Mouse (Mus musculus): ENCODE data around the gene Hoxb5. TPM values are rescaled to one million over a fixed set of nuclear protein-coding genes. Genes with fewer than 3 reads are reported as not detected.
A peak's percentile ranks its signal among the peaks of the same experiment; 100 is the strongest.

Hoxb5 gene
- total and polyA plus RNA-seq, 3 experiments, result 0.18 to 0.23 TPM; not detected in 1

DNA sequence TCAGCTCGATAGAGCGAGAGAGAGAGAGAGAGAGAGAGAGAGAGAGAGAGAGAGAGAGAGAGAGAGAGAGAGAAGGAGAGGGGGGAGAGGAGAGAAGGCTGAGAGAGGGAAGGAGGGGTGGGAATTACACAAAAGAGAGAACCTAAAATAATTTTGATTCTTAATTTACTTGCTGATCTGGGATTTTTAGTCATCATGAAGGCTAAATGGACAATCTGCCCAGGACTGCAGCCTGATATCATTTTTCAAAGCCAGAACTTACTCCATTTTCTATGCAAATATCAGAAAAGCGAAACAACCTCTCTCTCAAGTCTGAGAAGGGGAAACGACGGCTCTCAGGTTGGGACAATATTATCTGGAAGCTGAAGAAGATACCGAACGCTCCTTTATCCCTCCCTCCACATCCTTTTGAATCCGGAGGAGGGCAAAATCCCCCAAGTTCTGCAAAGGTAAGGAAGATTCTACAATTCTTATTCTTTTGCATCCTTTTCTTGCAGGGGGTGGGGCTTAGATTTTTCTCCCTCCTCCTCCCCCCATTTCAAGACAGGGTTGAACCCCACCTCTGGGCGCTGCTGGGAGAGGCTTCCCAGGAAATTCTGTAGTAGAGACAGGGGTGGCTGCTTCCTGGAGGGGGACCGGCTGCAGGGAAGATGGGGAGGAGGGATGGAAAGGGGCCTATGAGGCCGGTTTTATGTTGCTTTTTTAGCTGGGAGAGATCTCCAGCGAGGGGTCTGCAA lies 10.4 kb upstream of the Hoxb5 start:
- no peaks in the 10 kb centered on the region for H3K79me2 ChIP-seq (replicated peaks; ENCODE audit: control insufficient read depth, insufficient read depth, low read length)
- no peak overlapping the region for H3K9ac ChIP-seq (ENCODE audit: low read depth, low read length)
- 4% methylated on average over 12 of the region's 12 CpGs for WGBS
- peaks cover 41% of the 10 kb centered on the region for H3K27me3 ChIP-seq (ENCODE audit: control insufficient read depth, insufficient read depth, low read length)
- intact Hi-C loops (cut with DNase I), result no loop called here
- H3K36me3 ChIP-seq (ENCODE audit: control insufficient read depth, insufficient read depth, low read length), result no peaks in the 10 kb centered on the region
- DNase-seq, result no peak
- H3K27ac ChIP-seq, result no peak overlapping the region
- H3K4me1 ChIP-seq (ENCODE audit: control insufficient read depth, insufficient read depth, low read length), result no peaks in the 10 kb centered on the region
- H3K4me3 ChIP-seq, result no peak overlapping the region
- TF ChIP-seq EP300 (IDR thresholded peaks at IDR 0.05; ENCODE audit: insufficient read depth, low read depth, low read length), result no peak
- TF ChIP-seq POLR2A (IDR thresholded peaks at IDR 0.05; ENCODE audit: insufficient read depth, low read depth, low read length), result no peak
- no peak for TF ChIP-seq CTCF (IDR thresholded peaks at IDR 0.05)

DNA sequence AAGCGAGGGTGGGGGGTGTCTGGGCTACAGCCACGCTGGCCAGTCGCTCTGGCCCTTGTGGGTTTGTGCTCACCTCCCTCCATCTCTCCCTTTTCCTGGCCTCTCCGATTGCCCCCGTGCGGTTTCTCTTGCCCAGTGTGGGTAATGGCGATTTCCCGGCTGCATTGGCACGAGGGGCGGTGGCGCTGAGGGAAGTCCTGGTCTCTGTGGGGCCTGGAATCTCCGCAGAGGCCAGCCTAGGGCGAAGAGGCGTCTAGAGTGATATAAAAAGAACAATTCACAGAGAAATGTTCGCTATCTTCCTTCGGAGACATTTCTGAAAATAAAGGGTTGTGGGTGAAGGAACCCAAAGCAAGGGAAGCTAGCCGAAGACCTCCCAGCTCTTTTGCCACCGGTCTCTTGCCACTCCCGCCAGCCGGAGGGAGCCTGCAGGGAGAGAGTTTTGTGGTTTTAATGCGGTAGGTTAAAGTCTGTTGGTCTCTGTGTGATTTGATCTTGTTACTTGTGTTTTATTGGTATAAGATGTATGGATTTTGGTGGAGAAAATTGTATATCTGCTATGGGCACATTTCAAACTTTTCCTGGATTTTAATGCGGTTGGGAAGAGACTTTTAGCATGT lies 9.7 kb upstream of the Hoxb5 start:
- Histone ChIP-seq H3K36me3 (ENCODE audit: control insufficient read depth, insufficient read depth, low read length) (no peaks in the 10 kb centered on the region), H3K27me3 (ENCODE audit: control insufficient read depth, insufficient read depth, low read length) (peaks cover 40% of the 10 kb centered on the region), H3K79me2 (replicated peaks; ENCODE audit: control insufficient read depth, insufficient read depth, low read length) (no peaks in the 10 kb centered on the region), H3K4me3 (no peak overlapping the region), H3K4me1 (ENCODE audit: control insufficient read depth, insufficient read depth, low read length) (no peaks in the 10 kb centered on the region), H3K9ac (ENCODE audit: low read depth, low read length) (no peak overlapping the region), H3K27ac (no peak overlapping the region)
- intact Hi-C loops (cut with DNase I), result no loop called here
- DNase-seq, result no peak
- WGBS, result 6% methylated on average over 22 of the region's 22 CpGs
- TF ChIP-seq CTCF (IDR thresholded peaks at IDR 0.05) (no peak), POLR2A (IDR thresholded peaks at IDR 0.05; ENCODE audit: insufficient read depth, low read depth, low read length) (no peak), EP300 (IDR thresholded peaks at IDR 0.05; ENCODE audit: insufficient read depth, low read depth, low read length) (no peak)

DNA sequence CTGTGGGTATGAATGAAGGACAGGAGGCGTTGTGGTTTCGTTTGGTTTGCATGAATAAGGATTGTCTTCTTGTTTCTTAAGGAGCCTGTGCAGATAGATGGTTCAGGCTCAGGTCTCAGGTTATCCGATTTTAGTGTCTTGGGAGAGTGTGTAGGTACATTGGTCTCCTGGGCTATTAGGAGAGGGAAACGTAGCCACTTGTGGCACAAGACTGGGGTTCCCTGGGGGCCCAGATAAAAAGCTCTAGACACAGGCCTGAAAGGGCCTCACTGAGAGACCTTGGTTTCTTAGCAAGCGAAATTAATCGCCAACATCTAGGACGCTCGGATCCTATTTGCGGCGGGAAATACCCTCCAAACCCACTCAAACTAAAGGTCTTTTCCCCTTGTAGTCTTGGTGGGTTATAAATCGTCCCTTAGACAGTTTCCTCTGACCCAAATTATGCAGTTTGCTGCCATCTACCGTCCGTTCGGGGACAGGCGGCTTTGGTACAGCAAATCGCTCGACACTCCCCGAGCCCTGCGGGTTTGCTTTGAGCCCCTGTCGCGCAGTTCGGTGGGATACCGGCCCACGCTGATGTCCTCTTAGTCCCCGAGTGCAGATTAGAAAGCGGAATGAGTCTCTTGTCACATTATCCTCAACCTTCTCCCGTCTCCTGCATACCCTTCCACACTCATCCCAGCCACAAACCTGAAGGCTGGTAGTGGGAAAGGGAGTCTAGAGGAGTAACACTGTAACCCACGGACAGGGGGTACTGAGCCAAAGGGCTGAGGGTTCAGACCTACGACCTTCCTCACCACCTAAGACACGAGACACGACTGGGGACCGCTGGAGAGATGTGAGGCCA lies 8.7 kb upstream of the Hoxb5 start:
- no peak overlapping the region for H3K4me3 ChIP-seq
- intact Hi-C loops (cut with DNase I), result loop anchor here (1.0 kb wide), 1 partner anchor 15 kb away; no protein-coding TSS in a partner anchor
- no peaks in the 10 kb centered on the region for H3K79me2 ChIP-seq (replicated peaks; ENCODE audit: control insufficient read depth, insufficient read depth, low read length)
- no peaks in the 10 kb centered on the region for H3K4me1 ChIP-seq (ENCODE audit: control insufficient read depth, insufficient read depth, low read length)
- peaks cover 48% of the 10 kb centered on the region for H3K27me3 ChIP-seq (ENCODE audit: control insufficient read depth, insufficient read depth, low read length)
- no peaks in the 10 kb centered on the region for H3K36me3 ChIP-seq (ENCODE audit: control insufficient read depth, insufficient read depth, low read length)
- H3K9ac ChIP-seq (ENCODE audit: low read depth, low read length), result no peak overlapping the region
- WGBS, result 2% methylated on average over 32 of the region's 32 CpGs
- DNase-seq, result peak; percentile 54 to 76
- no peak overlapping the region for H3K27ac ChIP-seq
- TF ChIP-seq POLR2A (IDR thresholded peaks at IDR 0.05; ENCODE audit: insufficient read depth, low read depth, low read length), result no peak
- TF ChIP-seq CTCF (IDR thresholded peaks at IDR 0.05), result peak; percentile 86
- no peak for TF ChIP-seq EP300 (IDR thresholded peaks at IDR 0.05; ENCODE audit: insufficient read depth, low read depth, low read length)

DNA sequence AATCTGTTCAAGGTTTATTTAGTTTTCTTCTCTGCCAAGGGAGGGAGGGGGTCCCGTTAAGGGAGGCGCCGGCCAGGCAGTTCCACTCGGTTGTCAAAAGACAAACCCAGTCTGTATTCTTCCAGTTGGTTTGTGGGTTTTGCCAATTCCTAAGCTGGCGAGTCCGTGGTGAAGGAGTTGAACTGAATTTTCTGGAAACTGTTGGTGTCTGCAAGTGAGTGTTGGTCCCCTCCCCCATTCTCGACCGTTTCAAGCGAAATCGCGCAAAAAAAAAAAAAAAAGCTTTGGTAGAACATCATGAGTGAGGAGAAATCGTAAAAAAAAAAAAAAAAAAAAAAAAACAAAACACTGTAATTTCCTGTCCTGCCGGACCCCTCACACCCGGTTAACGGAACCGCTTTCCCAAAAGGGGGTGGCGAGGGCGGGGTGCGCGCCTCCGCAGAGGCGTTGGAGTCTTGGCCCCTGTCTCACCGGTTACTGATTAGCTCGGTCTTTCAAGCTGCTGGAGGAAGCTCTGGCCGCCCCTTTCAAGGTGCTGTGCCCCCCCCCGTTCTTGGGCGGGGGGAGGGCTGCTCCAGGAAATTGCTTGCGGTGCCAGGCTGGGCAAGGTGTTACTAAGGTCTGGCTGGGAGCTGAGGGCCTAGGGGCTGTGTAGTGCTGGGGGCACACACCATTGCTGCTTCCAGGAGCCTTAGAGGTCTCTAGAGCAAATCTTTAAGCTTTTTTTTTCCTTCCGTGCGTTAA lies 7.9 kb upstream of the Hoxb5 start:
- Histone ChIP-seq H3K79me2 (replicated peaks; ENCODE audit: control insufficient read depth, insufficient read depth, low read length) (no peaks in the 10 kb centered on the region), H3K4me3 (no peak overlapping the region), H3K27ac (no peak overlapping the region), H3K36me3 (ENCODE audit: control insufficient read depth, insufficient read depth, low read length) (no peaks in the 10 kb centered on the region), H3K27me3 (ENCODE audit: control insufficient read depth, insufficient read depth, low read length) (peaks cover 53% of the 10 kb centered on the region), H3K4me1 (ENCODE audit: control insufficient read depth, insufficient read depth, low read length) (no peaks in the 10 kb centered on the region), H3K9ac (ENCODE audit: low read depth, low read length) (no peak overlapping the region)
- WGBS, result 3% methylated on average over 30 of the region's 30 CpGs
- intact Hi-C loops (cut with DNase I), result no loop called here
- TF ChIP-seq POLR2A (IDR thresholded peaks at IDR 0.05; ENCODE audit: insufficient read depth, low read depth, low read length) (no peak), EP300 (IDR thresholded peaks at IDR 0.05; ENCODE audit: insufficient read depth, low read depth, low read length) (no peak), CTCF (IDR thresholded peaks at IDR 0.05) (no peak)
- no peak for DNase-seq

DNA sequence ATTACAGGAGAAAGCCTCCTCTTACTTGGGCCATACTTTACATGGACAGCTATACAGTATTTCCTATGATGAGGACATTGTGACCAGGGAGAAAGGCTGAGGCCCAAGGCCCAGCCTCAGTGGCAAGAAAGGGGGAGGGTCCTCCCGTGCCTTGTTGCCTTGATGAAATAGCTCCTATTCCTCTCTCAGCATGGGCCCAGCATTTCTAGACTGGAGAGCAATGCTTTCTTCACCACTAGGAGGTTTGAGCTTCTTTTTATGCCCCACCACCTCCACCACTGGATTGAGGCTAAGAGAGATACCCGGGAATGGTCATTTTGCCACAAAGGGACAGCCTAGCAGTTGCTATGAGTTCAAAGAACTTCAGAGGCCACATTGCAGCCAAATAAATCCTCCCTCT lies 6.1 kb upstream of the Hoxb5 start:
- Histone ChIP-seq H3K36me3 (ENCODE audit: control insufficient read depth, insufficient read depth, low read length) (no peaks in the 10 kb centered on the region), H3K79me2 (replicated peaks; ENCODE audit: control insufficient read depth, insufficient read depth, low read length) (no peaks in the 10 kb centered on the region), H3K4me1 (ENCODE audit: control insufficient read depth, insufficient read depth, low read length) (no peaks in the 10 kb centered on the region), H3K9ac (ENCODE audit: low read depth, low read length) (no peak overlapping the region), H3K4me3 (no peak overlapping the region), H3K27me3 (ENCODE audit: control insufficient read depth, insufficient read depth, low read length) (peaks cover 55% of the 10 kb centered on the region), H3K27ac (no peak overlapping the region)
- no peak for DNase-seq
- TF ChIP-seq EP300 (IDR thresholded peaks at IDR 0.05; ENCODE audit: insufficient read depth, low read depth, low read length) (no peak), CTCF (IDR thresholded peaks at IDR 0.05) (no peak), POLR2A (IDR thresholded peaks at IDR 0.05; ENCODE audit: insufficient read depth, low read depth, low read length) (no peak)
- WGBS, result 5% methylated on average over 2 of the region's 2 CpGs
- intact Hi-C loops (cut with DNase I), result no loop called here

All from heart, adult 2 months (tissue).